Mouse (Mus musculus) cerebellum, postnatal 25 days (tissue): ENCODE measurements around the gene Ddx19b.
A peak's percentile ranks its signal among the peaks of the same experiment; 100 is the strongest.

Experiments used
- DNase-seq, 2 experiments: peaks; one replicate each; pipeline ENCODE4 v3.0.0; 2021; ENCODE audit warnings: mixed read lengths in 2 of 2

Gene Ddx19b

DNA sequence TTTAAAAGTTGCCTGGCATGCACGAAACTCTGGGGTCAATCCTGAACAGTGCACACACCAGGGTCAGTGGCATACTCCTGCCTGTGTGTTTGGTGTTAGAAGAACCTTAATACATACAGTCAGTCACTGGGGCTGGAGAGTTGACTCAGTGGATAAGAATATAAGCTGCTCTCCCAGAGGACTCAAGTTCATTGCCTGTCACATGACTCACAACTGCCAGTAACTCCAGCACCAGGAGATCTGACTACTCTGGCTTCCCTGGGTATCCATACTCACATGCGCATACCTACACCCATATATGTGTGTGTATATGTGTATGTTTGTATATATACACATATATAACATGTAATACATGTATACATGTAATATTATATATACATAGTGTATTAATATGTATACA is 68.5 kb downstream of the Ddx19b start:
- no peak for DNase-seq

GRCm38 (mm10) chr8:110959906-110960305 is 71.6 kb downstream of the Ddx19b start:
- DNase-seq: peak; percentile 90 to 93

DNA sequence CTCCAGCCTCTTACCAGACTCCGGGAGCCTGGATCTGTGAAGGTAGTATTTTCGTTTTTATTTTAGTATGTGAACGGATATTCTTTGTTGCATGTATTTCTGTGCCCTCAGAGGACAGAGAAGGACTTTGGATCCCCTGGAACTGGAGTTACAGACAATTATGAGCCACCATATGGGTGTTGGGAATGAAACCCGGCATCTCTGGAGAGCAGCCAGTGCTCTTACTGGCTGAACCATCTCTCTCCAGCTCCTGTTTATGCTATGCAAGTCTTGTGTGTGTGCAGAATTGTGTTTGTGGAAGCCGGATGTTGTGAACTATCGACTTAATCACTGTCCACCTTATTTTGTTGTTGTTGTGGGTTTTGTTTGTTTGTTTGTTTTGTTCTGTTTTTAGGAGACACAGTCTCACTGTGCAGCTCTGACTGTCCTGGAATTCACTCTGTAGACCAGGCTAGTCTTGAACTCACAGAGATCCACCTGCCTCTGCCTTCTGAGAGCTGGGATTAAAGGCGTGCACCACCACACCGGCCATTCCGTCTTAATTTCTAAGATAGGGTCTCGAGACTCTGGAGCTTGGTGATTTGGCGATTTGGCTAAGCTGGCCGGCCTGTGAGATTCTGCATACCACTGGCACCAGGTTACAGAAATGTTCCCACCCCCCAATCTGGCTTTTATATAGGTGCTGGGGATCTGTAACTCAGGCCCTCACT is 72.3 kb downstream of the Ddx19b start:
- DNase-seq: peak; percentile 89 to 92

DNA sequence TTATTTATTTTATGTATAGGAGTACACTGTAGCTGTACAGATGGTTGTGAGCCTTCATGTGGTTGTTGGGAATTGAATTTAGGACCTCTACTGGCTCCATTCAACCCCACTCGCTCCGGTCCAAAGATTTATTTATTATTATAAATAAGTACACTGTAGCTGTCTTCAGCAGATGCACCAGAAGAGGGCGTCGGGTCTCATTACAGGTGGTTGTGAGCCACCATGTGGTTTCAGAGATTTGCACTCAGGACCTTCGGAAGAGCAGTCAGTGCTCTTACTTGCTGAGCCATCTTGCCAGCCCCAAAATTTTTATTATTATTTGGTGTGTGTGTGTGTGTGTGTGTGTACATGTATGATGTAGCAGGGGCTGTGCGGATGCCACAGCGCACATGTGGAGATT is 73.0 kb downstream of the Ddx19b start:
- DNase-seq: peak in 1 of 2 experiments; percentile 48

DNA sequence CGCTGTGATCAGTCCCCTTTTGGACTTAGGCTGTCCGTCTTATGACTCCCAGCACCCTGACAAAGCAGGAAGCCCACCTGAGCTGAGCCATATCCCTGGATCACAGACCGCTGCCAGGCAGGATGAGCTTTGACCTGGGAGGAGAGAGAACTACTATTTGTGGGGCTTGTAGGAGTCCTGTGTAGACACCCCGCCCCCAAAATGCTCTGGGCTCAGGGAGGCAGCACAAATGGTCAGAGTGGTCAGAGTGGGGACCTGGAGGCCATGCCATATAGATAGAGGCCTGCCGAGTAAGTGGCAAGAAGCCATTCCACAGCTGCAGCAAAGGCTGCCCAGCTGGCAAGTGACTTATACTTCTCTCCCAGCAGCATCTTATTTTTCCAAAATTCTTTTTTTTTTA is 73.4 kb downstream of the Ddx19b start:
- DNase-seq: peak; percentile 61 to 64

DNA sequence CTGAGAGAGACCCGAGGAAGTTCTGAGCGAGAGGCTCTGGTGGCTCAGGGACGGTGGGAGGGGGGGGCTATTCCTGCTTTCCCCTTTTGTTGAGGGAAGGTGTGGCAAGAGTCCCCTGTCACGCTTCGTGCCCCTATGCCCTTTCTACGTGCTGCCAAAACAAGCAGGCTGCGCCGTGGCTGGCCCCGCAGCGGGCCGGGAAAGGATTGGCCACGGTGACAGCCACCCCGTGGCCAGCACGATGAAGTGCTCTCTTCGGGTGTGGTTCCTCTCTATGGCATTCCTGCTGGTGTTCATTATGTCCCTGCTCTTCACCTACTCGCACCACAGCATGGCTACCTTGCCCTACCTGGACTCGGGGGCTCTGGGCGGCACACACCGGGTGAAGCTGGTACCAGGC is 74.1 kb downstream of the Ddx19b start:
- DNase-seq: peak; percentile 80 to 85

DNA sequence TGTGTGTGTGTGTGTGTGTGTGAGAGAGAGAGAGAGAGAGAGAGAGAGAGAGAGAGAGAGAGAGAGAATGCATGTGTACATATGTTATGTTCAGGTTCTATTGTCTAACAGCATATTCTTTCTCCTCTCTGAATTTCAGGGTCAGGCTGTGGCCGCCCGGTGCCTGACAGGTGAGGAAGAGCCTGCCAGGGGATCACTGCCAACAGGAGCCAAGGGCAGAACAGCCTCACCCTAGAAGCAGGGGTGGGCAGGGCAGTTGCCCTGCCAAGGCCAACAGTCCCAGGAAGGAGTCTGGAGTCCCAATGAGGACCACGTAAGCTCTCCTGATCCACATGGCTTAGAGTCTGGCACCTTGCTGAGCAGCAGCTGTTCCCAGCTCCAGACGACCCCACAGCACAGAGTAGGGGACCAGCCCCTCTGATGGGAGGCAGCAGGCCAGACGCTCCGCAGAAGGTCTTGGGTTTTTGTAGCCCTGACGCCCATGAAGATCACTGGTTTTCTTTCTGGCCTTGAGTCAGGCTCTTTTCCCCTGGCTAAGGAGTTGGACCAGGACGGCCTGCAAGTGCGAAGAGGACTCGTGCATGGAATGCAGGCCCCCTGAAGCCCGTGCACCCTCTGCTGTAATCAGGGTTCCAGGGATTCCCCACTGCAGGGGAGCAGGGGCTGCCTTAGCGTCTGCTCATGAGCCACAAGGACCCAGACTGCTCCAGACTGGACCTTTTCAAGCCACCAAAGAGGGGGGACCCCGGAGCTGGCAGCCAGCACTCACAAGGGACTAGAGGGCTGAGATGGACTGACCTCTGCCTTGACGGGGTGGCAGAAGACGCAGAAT is 74.7 kb downstream of the Ddx19b start:
- peak; percentile 71 to 79 for DNase-seq

- DNase-seq: no peak
These were observed 76.8 kb downstream of the Ddx19b start for GRCm38 (mm10) chr8:110954776-110955175.
